Mouse (Mus musculus) C3H10T1/2 (cell line): ENCODE results near the gene Scamp5. TPM values are rescaled to one million over a fixed set of nuclear protein-coding genes. Genes with fewer than 3 reads are reported as not detected.

Source experiments
- polyA plus RNA-seq, 2 experiments: library from polyadenylated mRNA; unstranded; fragments of >200 nt; fragmentation: generic; extraction: Trizol; gene quantifications; one replicate each; pipeline ENCODE4 v1.2.1; 2012; ENCODE audit warnings: missing spikeins in 2 of 2

Gene Scamp5
- polyA plus RNA-seq, result 1 to 10 TPM; 2.9 to 6.9 TPM

GRCm38 (mm10) chr9:57467896-57468549 is at the start of gene Scamp5:
Scamp5 (minus strand) TSS chr9:57468060.

GRCm38 (mm10) chr9:57503622-57504380 is 35.9 kb upstream of the Scamp5 start, which contains the start of gene Rpp25:
Rpp25 (plus strand) TSS chr9:57504026.

GRCm38 (mm10) chr9:57439522-57440295 is 28.2 kb downstream of the Scamp5 start, which contains the start of gene Ppcdc:
Ppcdc (minus strand) TSS chr9:57440124.

Other genes with a start within 250 kb of the Scamp5 start
- under 1 TPM in 1 of 2 experiments, not detected in 1; 0.05 TPM for gene Trcg1, start 231.5 kb downstream of the Scamp5 start, polyA plus RNA-seq
- 10 to 100 TPM; 34.2 to 47.3 TPM for gene 1700017B05Rik, start 205.4 kb downstream of the Scamp5 start, polyA plus RNA-seq
- 10 to 100 TPM; 13.5 to 29.4 TPM for gene Ppcdc, start 27.9 kb downstream of the Scamp5 start, polyA plus RNA-seq
- gene Rpp25, start 36.0 kb upstream of the Scamp5 start, polyA plus RNA-seq, result under 1 TPM; 0.02 to 0.05 TPM
- gene Cox5a, start 53.2 kb upstream of the Scamp5 start, polyA plus RNA-seq, result 100 to 1,000 TPM; 315 to 450 TPM
- 10 to 100 TPM in 1 of 2 experiments, 1 to 10 TPM in 1; 5.1 to 17.4 TPM for gene Fam219b, start 69.5 kb upstream of the Scamp5 start, polyA plus RNA-seq
- 10 to 100 TPM; 24.2 to 27.6 TPM for gene Mpi, start 84.7 kb upstream of the Scamp5 start, polyA plus RNA-seq
- 10 to 100 TPM; 19.6 to 33.6 TPM for gene Scamp2, start 92.9 kb upstream of the Scamp5 start, polyA plus RNA-seq
- 1 to 10 TPM in 1 of 2 experiments, under 1 TPM in 1; 0.68 to 9.3 TPM for gene Ulk3, start 121.4 kb upstream of the Scamp5 start, polyA plus RNA-seq
- under 1 TPM in 1 of 2 experiments, not detected in 1; 0.07 TPM for gene Cplx3, start 138.2 kb upstream of the Scamp5 start, polyA plus RNA-seq
- gene Lman1l, start 152.7 kb upstream of the Scamp5 start, polyA plus RNA-seq, result under 1 TPM; 0.05 to 0.18 TPM
- gene Csk, start 185.6 kb upstream of the Scamp5 start, polyA plus RNA-seq, result 10 to 100 TPM; 59.7 to 79.1 TPM
- gene Cyp1a2, start 215.6 kb upstream of the Scamp5 start, polyA plus RNA-seq, result not detected
- under 1 TPM in 1 of 2 experiments, not detected in 1; 0.11 TPM for gene Cyp1a1, start 219.9 kb upstream of the Scamp5 start, polyA plus RNA-seq
- 10 to 100 TPM in 1 of 2 experiments, 1 to 10 TPM in 1; 7.7 to 13.8 TPM for gene Edc3, start 240.5 kb upstream of the Scamp5 start, polyA plus RNA-seq